Mouse (Mus musculus): ENCODE measurements around the gene Rbp3.
A peak's percentile ranks its signal among the peaks of the same experiment; 100 is the strongest.

- peak; percentile 41; the same call in 1 of the 2 replicates for TF ChIP-seq CTCF (IDR thresholded peaks at IDR 0.05; ENCODE audit: extremely low read depth, insufficient read length, insufficient replicate concordance, low read depth, low read length)
- no peak for TF ChIP-seq POLR2A (IDR thresholded peaks at IDR 0.05; ENCODE audit: low read depth, low read length)
Observed at GRCm38 (mm10) chr14:33939117-33939516, 14.7 kb upstream of the Rbp3 start.

All from small intestine, adult 2 months (tissue).